Mouse (Mus musculus): ENCODE data around the gene Akr1c21. TPM values are rescaled to one million over a fixed set of nuclear protein-coding genes. Genes with fewer than 3 reads are reported as not detected.

Akr1c21 gene
- total RNA-seq (2023) = not detected in 2 replicates

GRCm38 (mm10) chr13:4573871-4574270 is at the start of gene Akr1c21:
Akr1c21 (plus strand) TSS chr13:4574075.

GRCm38 (mm10) chr13:4608961-4609409 is 35.1 kb downstream of the Akr1c21 start, which contains the start of gene Akr1e1:
Akr1e1 (minus strand) TSS chr13:4609174.

Other genes with a start within 250 kb of the Akr1c21 start
- gene Akr1c6, start 139.8 kb upstream of the Akr1c21 start, total RNA-seq (2023) = not detected in 2 replicates
- gene Akr1c20, start 50.7 kb upstream of the Akr1c21 start, total RNA-seq (2023) = not detected in 2 replicates
- 1.5 and 1.9 TPM in 2 replicates for gene Akr1e1, start 35.1 kb downstream of the Akr1c21 start, total RNA-seq (2023)